Mouse (Mus musculus) forebrain, embryonic 10.5 days (tissue): Measurements from ENCODE around the gene Uba7. TPM values are rescaled to one million over a fixed set of nuclear protein-coding genes. Genes with fewer than 3 reads are reported as not detected.

Experiments used
- DNase-seq: peaks from one replicate; pipeline ENCODE4 v3.0.0-alpha.2; 2017; ENCODE audit warnings: low spot score; ENCODE audit errors: extremely low spot score
- H3K27ac ChIP-seq: fragments of 300-500 bp; sonication (generic); 2 replicates; pipeline ENCODE4 v1.5.1; 2016; ENCODE audit warnings: mild to moderate bottlenecking
- H3K27me3 ChIP-seq: fragments of 300-500 bp; sonication (generic); 2 replicates; pipeline ENCODE4 v1.6.1; 2016; ENCODE audit warnings: mild to moderate bottlenecking; ENCODE audit not compliant: poor library complexity, severe bottlenecking
- H3K36me3 ChIP-seq: fragments of 300-500 bp; sonication (generic); replicated peaks from 2 replicates; pipeline ENCODE4 v1.6.1; 2016; ENCODE audit warnings: mild to moderate bottlenecking, moderate library complexity
- H3K4me1 ChIP-seq: fragments of 300-500 bp; sonication (generic); 2 replicates; pipeline ENCODE4 v1.6.1; 2016
- H3K4me3 ChIP-seq: fragments of 300-500 bp; sonication (generic); 2 replicates; pipeline ENCODE4 v1.5.1; 2016; ENCODE audit warnings: mild to moderate bottlenecking, moderate library complexity
- H3K9me3 ChIP-seq: fragments of 300-500 bp; sonication (generic); 2 replicates; pipeline ENCODE4 v1.6.1; 2016; ENCODE audit warnings: mild to moderate bottlenecking, moderate library complexity
- WGBS: fragments of 180-500 bp; shearing (Covaris S2); methylation state at CpG from one replicate; pipeline ENCODE4 v1.1.7; 2016; 5-methylcytosine and 5-hydroxymethylcytosine counted together
- polyA plus RNA-seq: library from polyadenylated mRNA; unstranded; fragments of >200 nt; fragmentation: Nextera tagmentation; extraction: Ambion mirVana; gene quantifications from 2 replicates; pipeline ENCODE4 v1.2.1, GENCODE M21; 2016

The Uba7 gene
- polyA plus RNA-seq, 1 experiment from 2014 or later = 10.0 TPM

GRCm38 (mm10) chr9:107984754-107985055 is 9.4 kb downstream of the Uba7 start:
- Histone ChIP-seq H3K36me3 (no peaks in the 10 kb centered on the region), H3K4me1 (peaks cover 73% of the 10 kb centered on the region)

GRCm38 (mm10) chr9:107985131-107986119 is 10.1 kb downstream of the Uba7 start, which contains the start of gene Inka1:
TSS of gene Inka1 (minus strand) at chr9:107985879.
- H3K4me3 ChIP-seq = peak within 1 kb of the TSS; percentile 73
- WGBS = under 1% methylated on average over 57 of the region's 58 CpGs
- no peaks in the 10 kb centered on the region for H3K36me3 ChIP-seq
- H3K4me1 ChIP-seq = peaks cover 72% of the 10 kb centered on the region
- peak within 1 kb of the TSS; percentile 88 for H3K27ac ChIP-seq
- DNase-seq = peak; percentile 86
- H3K9me3 ChIP-seq = no peaks in the 10 kb centered on the region
- H3K27me3 ChIP-seq = peaks cover 35% of the 10 kb centered on the region

More at GRCm38 (mm10) chr9:107984754-107985055, 9.4 kb downstream of the Uba7 start:
- Histone ChIP-seq H3K9me3 (no peaks in the 10 kb centered on the region), H3K27me3 (peaks cover 35% of the 10 kb centered on the region), H3K27ac (peak overlapping the region; percentile 88), H3K4me3 (peak overlapping the region; percentile 73)
- DNase-seq = no peak
- 58% methylated on average over 9 of the region's 9 CpGs for WGBS

GRCm38 (mm10) chr9:107986376-107986775 is 11.1 kb downstream of the Uba7 start:
- peak overlapping the region; percentile 88 for H3K27ac ChIP-seq
- no peaks in the 10 kb centered on the region for H3K9me3 ChIP-seq

GRCm38 (mm10) chr9:107987950-107988349 is 12.6 kb downstream of the Uba7 start:
- Histone ChIP-seq H3K4me3 (no peak overlapping the region), H3K27ac (no peak overlapping the region), H3K9me3 (no peaks in the 10 kb centered on the region), H3K36me3 (no peaks in the 10 kb centered on the region), H3K4me1 (peaks cover 50% of the 10 kb centered on the region), H3K27me3 (peaks cover 33% of the 10 kb centered on the region)
- 75% methylated on average over 3 of the region's 3 CpGs for WGBS
- no peak for DNase-seq

More at GRCm38 (mm10) chr9:107986376-107986775, 11.1 kb downstream of the Uba7 start:
- Histone ChIP-seq H3K27me3 (peaks cover 35% of the 10 kb centered on the region), H3K36me3 (no peaks in the 10 kb centered on the region), H3K4me1 (peaks cover 63% of the 10 kb centered on the region), H3K4me3 (peak overlapping the region; percentile 73)
- DNase-seq = peak; percentile 82
- 4% methylated on average over 18 of the region's 18 CpGs for WGBS

GRCm38 (mm10) chr9:107992197-107992596 is 16.9 kb downstream of the Uba7 start, which contains the start of gene Cdhr4:
TSS of gene Cdhr4 (plus strand) at chr9:107992497.
- Histone ChIP-seq H3K4me3 (no peak within 1 kb of the TSS), H3K9me3 (no peaks in the 10 kb centered on the region), H3K4me1 (peaks cover 11% of the 10 kb centered on the region), H3K27ac (no peak within 1 kb of the TSS), H3K27me3 (no peaks in the 10 kb centered on the region), H3K36me3 (no peaks in the 10 kb centered on the region)
- 70% methylated on average over 2 of the region's 2 CpGs for WGBS
- DNase-seq = no peak

- 77% methylated on average over 11 of the region's 11 CpGs for WGBS
- Histone ChIP-seq H3K9me3 (no peaks in the 10 kb centered on the region), H3K4me3 (no peak overlapping the region), H3K4me1 (peaks cover 9% of the 10 kb centered on the region), H3K27ac (no peak overlapping the region), H3K27me3 (no peaks in the 10 kb centered on the region), H3K36me3 (no peaks in the 10 kb centered on the region)
- DNase-seq = no peak
Measured at GRCm38 (mm10) chr9:107993013-107993412, 17.7 kb downstream of the Uba7 start.

- Histone ChIP-seq H3K36me3 (no peaks in the 10 kb centered on the region), H3K9me3 (no peaks in the 10 kb centered on the region), H3K27ac (no peak overlapping the region), H3K27me3 (no peaks in the 10 kb centered on the region), H3K4me3 (no peak overlapping the region), H3K4me1 (peaks cover 3% of the 10 kb centered on the region; the same call in 1 of the 2 replicates)
- WGBS = 80% methylated on average over 2 of the region's 2 CpGs
- no peak for DNase-seq
Measured at GRCm38 (mm10) chr9:107994464-107994863, 19.2 kb downstream of the Uba7 start.

GRCm38 (mm10) chr9:107995513-107995912 is 20.2 kb downstream of the Uba7 start:
- no peak for DNase-seq
- H3K27ac ChIP-seq = no peak overlapping the region
- H3K36me3 ChIP-seq = no peaks in the 10 kb centered on the region
- WGBS = 95% methylated on average over 21 of the region's 21 CpGs
- no peaks in the 10 kb centered on the region for H3K9me3 ChIP-seq
- H3K27me3 ChIP-seq = no peaks in the 10 kb centered on the region
- peaks cover 3% of the 10 kb centered on the region; the same call in 1 of the 2 replicates for H3K4me1 ChIP-seq
- H3K4me3 ChIP-seq = no peak overlapping the region

- no peaks in the 10 kb centered on the region for H3K9me3 ChIP-seq
- H3K36me3 ChIP-seq = no peaks in the 10 kb centered on the region
- no peaks in the 10 kb centered on the region for H3K27me3 ChIP-seq
- H3K27ac ChIP-seq = no peak within 1 kb of the TSS
- peaks cover 3% of the 10 kb centered on the region; the same call in 1 of the 2 replicates for H3K4me1 ChIP-seq
- H3K4me3 ChIP-seq = no peak within 1 kb of the TSS
- no peak for DNase-seq
- 92% methylated on average over 5 of the region's 5 CpGs for WGBS
Measured at GRCm38 (mm10) chr9:107996049-107996448, 20.7 kb downstream of the Uba7 start, which contains the start of gene Gm20662. TSS of gene Gm20662 (plus strand) at chr9:107996349.

- Histone ChIP-seq H3K36me3 (peaks cover 10% of the 10 kb centered on the region), H3K4me1 (peaks cover 32% of the 10 kb centered on the region), H3K27me3 (no peaks in the 10 kb centered on the region), H3K9me3 (no peaks in the 10 kb centered on the region), H3K27ac (peak within 1 kb of the TSS; percentile 98), H3K4me3 (peak within 1 kb of the TSS; percentile 98)
- peak; percentile 100 for DNase-seq
- under 1% methylated on average over 51 of the region's 51 CpGs for WGBS
Measured at GRCm38 (mm10) chr9:108001922-108002770, 26.8 kb downstream of the Uba7 start, which contains the start of gene Ip6k1. TSS of gene Ip6k1 (plus strand) at chr9:108002501.

- no peaks in the 10 kb centered on the region for H3K9me3 ChIP-seq
- H3K27me3 ChIP-seq = no peaks in the 10 kb centered on the region
- peak overlapping the region; percentile 98 for H3K27ac ChIP-seq
- DNase-seq = no peak
- H3K4me1 ChIP-seq = peaks cover 32% of the 10 kb centered on the region
- peaks cover 10% of the 10 kb centered on the region for H3K36me3 ChIP-seq
- under 1% methylated on average over 50 of the region's 50 CpGs for WGBS
- peak overlapping the region; percentile 98 for H3K4me3 ChIP-seq
Measured at GRCm38 (mm10) chr9:108002778-108003530, 27.6 kb downstream of the Uba7 start.

GRCm38 (mm10) chr9:108003531-108003890 is 28.2 kb downstream of the Uba7 start:
- H3K36me3 ChIP-seq = peaks cover 13% of the 10 kb centered on the region
- no peaks in the 10 kb centered on the region for H3K9me3 ChIP-seq
- H3K27me3 ChIP-seq = no peaks in the 10 kb centered on the region
- peak overlapping the region; percentile 98 for H3K27ac ChIP-seq
- WGBS = 28% methylated on average over 8 of the region's 8 CpGs
- peaks cover 32% of the 10 kb centered on the region for H3K4me1 ChIP-seq
- H3K4me3 ChIP-seq = peak overlapping the region; percentile 98
- DNase-seq = no peak
